Mouse (Mus musculus): ENCODE data around the gene Foxo1. TPM values are rescaled to one million over a fixed set of nuclear protein-coding genes. Genes with fewer than 3 reads are reported as not detected.

Gene Foxo1
- total and polyA plus RNA-seq, 2 experiments from 2014 or later = 3.2 to 4.8 TPM

GRCm38 (mm10) chr3:52292498-52292897 lies 24.4 kb downstream of the Foxo1 start:
- Histone ChIP-seq H3K9me3 (ENCODE audit: low read length) (no peaks in the 10 kb centered on the region), H3K4me2 (ENCODE audit: low read depth, low read length) (no peak overlapping the region), H3K4me3 (ENCODE audit: low read length) (no peak overlapping the region), H3K4me1 (ENCODE audit: insufficient read depth, low read length) (no peaks in the 10 kb centered on the region), H3K36me3 (ENCODE audit: insufficient read depth, low read length) (no peaks in the 10 kb centered on the region), H3K27me3 (ENCODE audit: insufficient read depth, low read length) (no peaks in the 10 kb centered on the region), H3K27ac (no peak overlapping the region), H3K9ac (replicated peaks; ENCODE audit: low read length) (no peak overlapping the region)
- no peak for ATAC-seq
- no peak for TF ChIP-seq CTCF (IDR thresholded peaks at IDR 0.05; ENCODE audit: low read depth)
- DNase-seq (ENCODE audit: low spot score) = no peak
- 80% methylated on average over 7 of the region's 7 CpGs for WGBS

GRCm38 (mm10) chr3:52293946-52294345 lies 25.8 kb downstream of the Foxo1 start:
- 63% methylated on average over 5 of the region's 5 CpGs for WGBS
- Histone ChIP-seq H3K9ac (replicated peaks; ENCODE audit: low read length) (no peak overlapping the region), H3K27ac (no peak overlapping the region), H3K9me3 (ENCODE audit: low read length) (no peaks in the 10 kb centered on the region), H3K4me2 (ENCODE audit: low read depth, low read length) (no peak overlapping the region), H3K4me3 (ENCODE audit: low read length) (no peak overlapping the region), H3K27me3 (ENCODE audit: insufficient read depth, low read length) (no peaks in the 10 kb centered on the region), H3K4me1 (ENCODE audit: insufficient read depth, low read length) (no peaks in the 10 kb centered on the region), H3K36me3 (ENCODE audit: insufficient read depth, low read length) (no peaks in the 10 kb centered on the region)
- no peak for TF ChIP-seq CTCF (IDR thresholded peaks at IDR 0.05; ENCODE audit: low read depth)
- ATAC-seq (no peak), DNase-seq (ENCODE audit: low spot score) (no peak)

- no peak for DNase-seq (ENCODE audit: low spot score)
- H3K9ac ChIP-seq (replicated peaks; ENCODE audit: low read length) = no peak overlapping the region
- H3K27ac ChIP-seq = no peak overlapping the region
- no peaks in the 10 kb centered on the region for H3K36me3 ChIP-seq (ENCODE audit: insufficient read depth, low read length)
- no peak overlapping the region for H3K4me3 ChIP-seq (ENCODE audit: low read length)
- WGBS = 95% methylated on average over 1 of the region's 1 CpGs
- H3K4me2 ChIP-seq (ENCODE audit: low read depth, low read length) = no peak overlapping the region
- no peak for ATAC-seq
- TF ChIP-seq CTCF (IDR thresholded peaks at IDR 0.05; ENCODE audit: low read depth) = no peak
- H3K27me3 ChIP-seq (ENCODE audit: insufficient read depth, low read length) = no peaks in the 10 kb centered on the region
- H3K4me1 ChIP-seq (ENCODE audit: insufficient read depth, low read length) = no peaks in the 10 kb centered on the region
- no peaks in the 10 kb centered on the region for H3K9me3 ChIP-seq (ENCODE audit: low read length)
Measured at GRCm38 (mm10) chr3:52295688-52296087, 27.6 kb downstream of the Foxo1 start.

GRCm38 (mm10) chr3:52296224-52296760 lies 28.2 kb downstream of the Foxo1 start:
- H3K36me3 ChIP-seq (ENCODE audit: insufficient read depth, low read length) = no peaks in the 10 kb centered on the region
- ATAC-seq (no peak), DNase-seq (ENCODE audit: low spot score) (no peak)
- no peaks in the 10 kb centered on the region for H3K27me3 ChIP-seq (ENCODE audit: insufficient read depth, low read length)
- no peak for TF ChIP-seq CTCF (IDR thresholded peaks at IDR 0.05; ENCODE audit: low read depth)
- H3K4me2 ChIP-seq (ENCODE audit: low read depth, low read length) = no peak overlapping the region
- no peaks in the 10 kb centered on the region for H3K4me1 ChIP-seq (ENCODE audit: insufficient read depth, low read length)
- H3K9ac ChIP-seq (replicated peaks; ENCODE audit: low read length) = no peak overlapping the region
- H3K27ac ChIP-seq = no peak overlapping the region
- 84% methylated on average over 7 of the region's 7 CpGs for WGBS
- H3K4me3 ChIP-seq (ENCODE audit: low read length) = no peak overlapping the region
- H3K9me3 ChIP-seq (ENCODE audit: low read length) = no peaks in the 10 kb centered on the region

GRCm38 (mm10) chr3:52297291-52298018 lies 29.3 kb downstream of the Foxo1 start:
- ATAC-seq (no peak), DNase-seq (ENCODE audit: low spot score) (no peak)

GRCm38 (mm10) chr3:52298683-52299082 lies 30.5 kb downstream of the Foxo1 start:
- Histone ChIP-seq H3K36me3 (ENCODE audit: insufficient read depth, low read length) (no peaks in the 10 kb centered on the region), H3K4me3 (ENCODE audit: low read length) (no peak overlapping the region), H3K9me3 (ENCODE audit: low read length) (no peaks in the 10 kb centered on the region), H3K4me1 (ENCODE audit: insufficient read depth, low read length) (no peaks in the 10 kb centered on the region), H3K9ac (replicated peaks; ENCODE audit: low read length) (no peak overlapping the region), H3K27me3 (ENCODE audit: insufficient read depth, low read length) (no peaks in the 10 kb centered on the region), H3K27ac (no peak overlapping the region), H3K4me2 (ENCODE audit: low read depth, low read length) (no peak overlapping the region)
- DNase-seq (ENCODE audit: low spot score) = no peak
- TF ChIP-seq CTCF (IDR thresholded peaks at IDR 0.05; ENCODE audit: low read depth) = no peak
- WGBS = 86% methylated on average over 4 of the region's 4 CpGs
- ATAC-seq = 0 out of 2 replicates have a peak, but pooled peaks have one; percentile 27

More at GRCm38 (mm10) chr3:52297291-52298018, 29.3 kb downstream of the Foxo1 start:
- H3K4me2 ChIP-seq (ENCODE audit: low read depth, low read length) = no peak overlapping the region
- no peak for TF ChIP-seq CTCF (IDR thresholded peaks at IDR 0.05; ENCODE audit: low read depth)
- H3K4me1 ChIP-seq (ENCODE audit: insufficient read depth, low read length) = no peaks in the 10 kb centered on the region
- H3K36me3 ChIP-seq (ENCODE audit: insufficient read depth, low read length) = no peaks in the 10 kb centered on the region
- no peaks in the 10 kb centered on the region for H3K27me3 ChIP-seq (ENCODE audit: insufficient read depth, low read length)
- no peak overlapping the region for H3K9ac ChIP-seq (replicated peaks; ENCODE audit: low read length)
- WGBS = 82% methylated on average over 15 of the region's 15 CpGs
- no peak overlapping the region for H3K4me3 ChIP-seq (ENCODE audit: low read length)
- no peaks in the 10 kb centered on the region for H3K9me3 ChIP-seq (ENCODE audit: low read length)
- H3K27ac ChIP-seq = no peak overlapping the region

GRCm38 (mm10) chr3:52299376-52299775 lies 31.2 kb downstream of the Foxo1 start:
- Histone ChIP-seq H3K27ac (no peak overlapping the region), H3K27me3 (ENCODE audit: insufficient read depth, low read length) (no peaks in the 10 kb centered on the region), H3K4me3 (ENCODE audit: low read length) (no peak overlapping the region), H3K36me3 (ENCODE audit: insufficient read depth, low read length) (no peaks in the 10 kb centered on the region), H3K9me3 (ENCODE audit: low read length) (no peaks in the 10 kb centered on the region), H3K9ac (replicated peaks; ENCODE audit: low read length) (no peak overlapping the region), H3K4me2 (ENCODE audit: low read depth, low read length) (no peak overlapping the region), H3K4me1 (ENCODE audit: insufficient read depth, low read length) (no peaks in the 10 kb centered on the region)
- DNase-seq (ENCODE audit: low spot score) (no peak), ATAC-seq (no peak)
- WGBS = 49% methylated on average over 2 of the region's 2 CpGs
- TF ChIP-seq CTCF (IDR thresholded peaks at IDR 0.05; ENCODE audit: low read depth) = no peak
